Mouse (Mus musculus) common myeloid progenitor, adult 5-6 weeks (primary cell): Measurements from ENCODE around the gene Cobll1. TPM values are rescaled to one million over a fixed set of nuclear protein-coding genes. Genes with fewer than 3 reads are reported as not detected.

ENCODE experiments used
- ATAC-seq: replicated peaks from 2 replicates; pipeline ENCODE4 v1.8.0; 2016; ENCODE audit warnings: low read depth, mild to moderate bottlenecking, moderate TSS enrichment, inconsistent platforms; ENCODE audit not compliant: poor library complexity, severe bottlenecking
- total RNA-seq: library from RNA; stranded (forward); fragments of 200-1000, 187-1606 nt; gene quantifications from 2 replicates; pipeline ENCODE4 v1.2.3, GENCODE M21; 2017

The Cobll1 gene
- total RNA-seq, 1 experiment from 2014 or later, result 6.9 TPM

GRCm38 (mm10) chr2:65116428-65117125, 122.6 kb downstream of the Cobll1 start:
- no peak for ATAC-seq

- ATAC-seq, result no peak
Observed at GRCm38 (mm10) chr2:65113191-65113590, 126.0 kb downstream of the Cobll1 start.

DNA sequence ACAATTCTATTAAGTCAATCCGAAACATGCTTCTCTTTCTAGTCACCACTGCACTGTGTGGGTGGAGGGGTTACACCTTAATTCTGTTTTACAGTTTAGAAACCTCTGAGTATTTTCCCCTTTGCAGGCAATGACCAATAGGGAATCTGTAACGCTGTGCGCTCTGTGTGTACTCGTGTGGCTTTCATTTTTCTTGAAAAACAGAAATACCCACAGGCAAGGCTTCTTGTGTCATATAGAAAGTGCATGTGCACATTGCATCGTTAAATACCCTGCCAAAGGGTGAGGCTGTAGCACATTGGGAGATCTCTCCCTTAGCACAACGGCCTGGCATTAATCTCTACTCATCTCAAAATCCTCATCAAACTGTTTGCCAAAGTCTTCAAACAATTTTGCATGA, 134.6 kb downstream of the Cobll1 start:
- ATAC-seq, result no peak

DNA sequence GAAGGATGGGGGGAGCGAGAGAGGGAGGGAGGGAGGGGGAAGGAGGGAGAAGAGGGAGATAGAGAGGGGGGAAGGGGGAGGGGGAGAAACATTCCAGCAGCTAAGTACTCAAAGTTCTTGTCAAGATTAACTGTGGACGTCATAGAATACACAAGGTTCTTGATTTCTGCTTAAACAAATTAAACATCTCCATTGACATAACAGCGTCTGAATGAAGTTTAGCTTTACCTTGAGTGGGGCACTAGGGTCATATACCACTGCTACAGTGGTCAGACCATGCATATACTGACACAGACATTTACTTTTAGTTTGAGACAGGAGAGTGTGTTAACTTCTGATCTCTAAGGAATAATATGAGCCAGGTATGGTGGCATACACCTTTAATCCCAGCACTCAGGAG, 135.4 kb downstream of the Cobll1 start:
- ATAC-seq, result no peak

DNA sequence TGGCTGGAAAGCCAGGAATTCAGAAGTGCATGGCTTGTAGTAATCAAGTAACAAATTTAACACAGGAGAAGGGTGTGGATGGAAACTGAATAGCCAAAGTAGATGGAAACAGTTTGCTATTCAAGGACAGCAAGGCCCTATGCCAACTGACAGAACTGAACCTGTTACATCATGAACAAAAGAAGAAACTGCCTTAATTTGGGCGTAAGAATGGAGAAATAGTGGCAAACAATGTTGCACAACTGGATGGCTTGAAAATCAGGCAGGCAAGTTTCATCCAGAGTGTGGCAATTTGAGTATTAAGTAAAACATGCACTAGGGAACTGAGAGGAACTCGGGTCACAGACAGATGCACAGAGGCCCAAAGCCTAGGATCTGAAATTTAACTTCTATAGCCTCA, 137.8 kb downstream of the Cobll1 start:
- peak; percentile 76 for ATAC-seq

DNA sequence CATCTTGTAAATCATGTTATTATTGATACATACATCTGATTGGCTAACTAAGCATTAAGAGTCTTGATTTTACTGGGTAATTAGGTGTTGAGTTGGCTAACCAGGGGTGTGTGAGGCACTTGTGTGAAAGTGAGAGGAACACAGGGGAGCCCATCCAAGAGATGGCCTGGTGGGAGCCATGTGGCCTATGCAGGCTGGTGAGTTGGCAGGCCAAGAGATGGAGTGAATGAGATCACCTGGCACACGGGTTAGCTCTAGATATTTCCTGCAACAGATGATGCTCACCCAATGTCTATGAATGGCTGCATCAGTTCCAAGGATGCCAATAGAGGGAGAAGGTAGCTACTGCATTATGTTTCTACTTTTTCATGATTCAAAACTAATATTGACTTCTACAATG, 139.2 kb downstream of the Cobll1 start:
- ATAC-seq, result no peak

DNA sequence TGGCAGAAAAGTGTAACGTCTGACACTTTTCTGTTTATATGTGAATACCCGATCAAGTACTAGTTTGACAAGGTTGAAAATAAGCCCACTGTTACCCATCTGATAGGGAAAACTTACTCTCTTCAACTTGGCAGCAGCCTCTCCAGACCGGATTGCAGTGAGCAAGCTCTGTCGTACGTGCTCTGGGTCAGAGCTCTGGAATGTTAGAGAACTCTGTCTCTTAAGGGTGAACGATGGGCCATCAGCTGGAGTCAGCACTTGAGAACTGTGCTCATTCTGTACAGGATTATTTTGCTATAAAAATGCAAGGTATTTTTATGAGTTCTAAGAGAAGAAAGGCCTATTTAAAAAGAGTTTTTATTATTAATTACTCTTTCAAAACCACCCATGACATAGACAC, 143.6 kb downstream of the Cobll1 start:
- ATAC-seq, result no peak

DNA sequence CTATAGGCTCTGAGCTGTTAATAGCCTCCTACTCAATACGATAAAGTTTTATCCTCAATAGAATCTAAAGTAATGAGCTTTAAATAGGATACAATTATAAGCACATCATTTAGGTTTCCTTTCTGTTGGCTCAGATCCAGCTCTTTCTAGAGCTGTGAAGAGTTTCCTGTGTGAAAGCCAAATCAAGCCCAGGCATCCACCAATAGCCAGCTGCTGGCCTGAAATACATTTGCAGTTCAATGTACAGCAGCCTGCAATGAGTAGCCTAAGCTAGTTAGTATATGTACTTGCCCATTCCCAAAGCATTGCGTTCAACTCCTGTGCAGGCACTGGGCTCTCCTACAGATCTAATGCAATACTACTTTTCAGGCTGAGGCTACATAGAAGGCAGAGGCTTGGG, 145.2 kb downstream of the Cobll1 start:
- ATAC-seq, result no peak

GRCm38 (mm10) chr2:65090986-65091385, 148.2 kb downstream of the Cobll1 start:
- no peak for ATAC-seq

DNA sequence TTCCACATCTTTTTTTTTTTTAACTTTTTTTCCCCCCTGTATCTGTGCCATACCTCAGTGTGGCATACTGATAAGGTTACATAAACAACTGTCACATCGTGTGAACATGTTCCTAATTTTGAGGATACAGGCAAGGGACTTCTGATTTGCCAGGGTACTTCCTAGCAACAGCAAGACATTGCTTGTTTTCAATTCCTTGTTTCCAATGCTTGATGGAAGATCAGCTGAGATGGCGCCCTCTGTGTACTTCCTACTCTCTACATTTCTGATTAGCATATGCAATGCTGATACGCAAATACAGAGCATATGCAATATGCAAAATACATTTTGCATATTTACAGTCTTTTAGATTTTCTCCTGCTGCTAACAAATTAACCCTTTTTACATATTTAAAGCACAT, 152.0 kb downstream of the Cobll1 start:
- no peak for ATAC-seq

DNA sequence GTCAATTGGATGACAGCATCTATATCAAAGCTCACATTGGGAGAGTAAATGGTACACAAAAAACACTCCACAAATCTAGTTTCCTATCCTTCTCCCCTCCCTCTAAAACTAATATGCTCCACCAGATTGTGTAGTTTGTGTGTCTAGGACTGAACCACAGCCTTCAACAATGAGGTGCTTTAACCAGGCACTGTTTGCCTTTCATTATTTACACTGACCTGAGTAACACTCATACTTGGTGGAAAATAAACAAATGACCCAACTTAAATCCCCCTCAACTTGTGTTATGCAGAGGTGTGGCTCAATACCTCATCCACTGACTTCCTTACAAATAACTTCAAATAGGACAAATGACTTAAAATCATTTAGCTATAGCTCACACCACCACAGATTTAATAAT, 155.8 kb downstream of the Cobll1 start:
- ATAC-seq, result no peak

DNA sequence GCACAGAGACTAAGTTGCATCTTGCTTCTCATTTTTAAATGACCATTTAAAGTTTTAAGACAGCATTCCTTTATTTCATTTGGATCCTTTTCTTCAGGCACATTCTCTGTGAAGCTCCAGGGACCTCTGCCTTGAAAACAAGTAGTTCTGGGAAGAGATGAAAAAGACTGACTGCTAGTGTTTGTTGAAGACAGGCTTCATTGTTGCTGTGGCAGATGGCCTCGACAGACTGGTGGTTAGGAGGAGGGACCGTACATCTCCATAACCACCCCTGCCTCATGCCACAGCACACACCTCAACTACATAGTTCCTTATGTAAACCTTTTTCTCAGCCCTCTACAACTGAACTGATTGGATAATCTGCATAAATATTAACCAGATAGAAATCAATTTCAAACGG, 161.7 kb downstream of the Cobll1 start:
- no peak for ATAC-seq

GRCm38 (mm10) chr2:65075840-65076239, 163.4 kb downstream of the Cobll1 start:
- ATAC-seq, result no peak

DNA sequence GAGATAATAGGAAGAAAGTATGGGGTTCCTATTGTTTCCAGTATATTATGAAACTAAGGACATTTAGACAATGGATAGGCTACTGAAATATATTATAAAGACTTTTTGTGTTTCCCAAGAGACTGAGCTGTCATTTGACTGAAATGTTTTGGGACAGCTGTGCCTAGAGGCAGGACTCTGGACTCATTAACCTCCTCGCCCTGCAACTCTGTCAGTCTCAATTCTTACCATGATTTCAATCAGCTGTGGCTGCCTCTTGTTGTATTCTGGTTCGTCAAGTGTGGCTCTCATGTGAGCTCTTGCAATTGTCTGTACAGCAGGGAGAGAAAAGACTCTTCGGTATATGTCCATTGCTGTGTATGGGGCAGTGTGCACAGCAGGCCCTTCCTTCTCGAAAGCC, 163.8 kb downstream of the Cobll1 start:
- ATAC-seq, result no peak

- ATAC-seq, result no peak
Observed at GRCm38 (mm10) chr2:65072205-65072604, 167.0 kb downstream of the Cobll1 start.

DNA sequence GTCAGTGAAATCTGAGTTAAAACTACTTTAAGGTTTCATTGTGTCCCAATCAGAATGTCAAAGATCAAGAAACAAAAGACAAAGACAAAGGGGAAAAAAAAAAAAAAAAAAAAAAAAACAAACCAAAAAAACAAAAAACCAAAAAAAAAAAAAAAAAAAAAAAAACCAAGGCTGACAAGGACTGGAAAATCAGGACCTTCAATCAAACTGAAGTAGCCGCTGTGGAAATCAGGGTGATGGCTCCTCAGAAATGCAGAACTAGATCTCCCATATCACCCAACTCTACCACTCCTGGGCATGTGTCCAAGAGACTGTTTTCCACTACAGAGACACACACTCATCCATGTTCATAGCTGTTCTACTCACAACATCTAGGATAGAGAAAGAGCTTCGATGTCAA, 185.4 kb downstream of the Cobll1 start:
- ATAC-seq, result peak; percentile 45; the same call in 1 of the 2 replicates

GRCm38 (mm10) chr2:65052191-65053012, 186.8 kb downstream of the Cobll1 start:
- ATAC-seq, result no peak

DNA sequence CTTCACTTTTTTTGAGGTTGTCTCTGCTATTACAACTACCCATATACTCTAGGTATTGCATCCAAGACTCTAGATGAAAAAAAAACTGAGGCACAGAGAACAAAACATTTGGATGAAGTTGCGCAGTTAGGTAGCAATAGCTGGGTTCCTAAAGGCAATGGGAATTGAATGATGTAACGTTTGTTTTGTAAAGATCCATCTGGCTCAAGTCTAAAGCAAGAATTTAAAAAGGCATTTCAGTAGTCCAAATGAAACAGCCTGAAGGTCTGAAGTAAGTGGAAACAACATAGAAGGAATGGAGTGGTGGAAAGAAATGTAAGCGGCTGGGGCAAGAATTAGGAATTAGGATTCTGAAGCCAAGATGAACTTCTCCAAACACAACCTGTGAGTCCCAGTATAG, 188.4 kb downstream of the Cobll1 start:
- no peak for ATAC-seq

- ATAC-seq, result no peak
Observed at GRCm38 (mm10) chr2:65048234-65049017, 190.8 kb downstream of the Cobll1 start.
